ENCODE assay signal across 23 mouse cellular contexts in the genomic region with DNA sequence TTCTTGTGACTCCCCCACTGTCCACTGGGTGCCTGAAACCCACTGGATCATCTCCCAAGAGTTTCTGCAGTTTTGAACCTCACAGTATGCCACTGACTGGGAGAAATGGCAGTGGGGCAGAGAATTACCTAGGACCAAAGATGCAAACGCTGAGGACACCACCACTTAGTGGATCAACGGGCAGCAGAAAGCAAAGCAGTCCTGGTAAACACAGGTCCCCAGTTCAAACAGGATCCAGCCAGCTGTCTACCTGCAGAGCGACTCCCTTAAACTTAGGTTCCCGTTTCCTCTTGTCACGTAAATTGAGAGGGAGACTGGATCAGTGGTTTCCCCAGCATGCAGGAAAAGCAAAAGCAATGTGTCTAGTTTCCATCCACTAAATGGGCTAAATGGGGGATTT.
DNase-seq lines count a peak whose midpoint lies in the region; ATAC-seq and TF ChIP-seq lines count a peak whose summit lies in the region.
"Had no signal": no experiment of that assay in that cellular context is flagged by ENCODE, and none has a peak within 500 bp of the region (broad histone marks: within the 10 kb centered on the region; RNA-seq: fewer than 3 reads in every experiment).

No protein-coding gene starts in this region.

- H3K27ac ChIP-seq in layer of hippocampus, adult 2 months: no peak overlapping the region
- H3K27ac ChIP-seq in kidney, embryonic 16.5 days (ENCODE audit: low read length): no peak overlapping the region
- H3K27ac ChIP-seq in forebrain, embryonic 14.5 days (ENCODE audit: low read depth, low read length): no peak overlapping the region
- H3K27ac ChIP-seq: hindbrain, embryonic 13.5 days; midbrain, embryonic 10.5 days had no signal

- H3K9me3 ChIP-seq in megakaryocyte, embryonic 14.5 days: no peaks in the 10 kb centered on the region
- no peaks in the 10 kb centered on the region for H3K9me3 ChIP-seq in kidney, embryonic 16.5 days (ENCODE audit: low read length)
- H3K9me3 ChIP-seq in forebrain, embryonic 14.5 days (replicated peaks; ENCODE audit: control insufficient read depth, low read length): no peaks in the 10 kb centered on the region
- H3K9me3 ChIP-seq: G1E; heart, embryonic 12.5 days; hindbrain, embryonic 13.5 days; midbrain, embryonic 10.5 days; stomach, embryonic 15.5 days had no signal

- H3K9ac ChIP-seq in kidney, embryonic 16.5 days (replicated peaks; ENCODE audit: low read length): no peak overlapping the region
- no peak overlapping the region for H3K9ac ChIP-seq in forebrain, embryonic 14.5 days (ENCODE audit: low read length)
- H3K9ac ChIP-seq: heart, embryonic 12.5 days; hindbrain, embryonic 13.5 days; stomach, embryonic 15.5 days had no signal

- 27% methylated on average over 5 of the region's 5 CpGs for WGBS in kidney, embryonic 16.5 days
- WGBS in forebrain, embryonic 14.5 days: 31% methylated on average over 5 of the region's 5 CpGs

- 0 out of 2 replicates have a peak, but pooled peaks have one; percentile 5 for TF ChIP-seq CTCF in layer of hippocampus, adult 2 months (conservative IDR thresholded peaks at IDR 0.05)

- H3K4me3 ChIP-seq in layer of hippocampus, adult 2 months: no peak overlapping the region
- H3K4me3 ChIP-seq in megakaryocyte, embryonic 14.5 days (replicated peaks): peak overlapping the region; percentile 65
- H3K4me3 ChIP-seq in kidney, embryonic 16.5 days (ENCODE audit: low read length): no peak overlapping the region
- no peak overlapping the region for H3K4me3 ChIP-seq in forebrain, embryonic 14.5 days (ENCODE audit: low read depth, low read length)
- H3K4me3 ChIP-seq: heart, embryonic 12.5 days; hindbrain, embryonic 13.5 days; midbrain, embryonic 10.5 days had no signal

- no peak for DNase-seq in layer of hippocampus, adult 2 months (ENCODE audit: low spot score in 2 of 2)
- no peak for DNase-seq in layer of hippocampus, adult 9-11 months
- DNase-seq in right cerebral cortex, postnatal 4 days: no peak
- no peak for DNase-seq in forebrain, embryonic 14.5 days (ENCODE audit: low spot score)
- DNase-seq in left cerebral cortex, postnatal 10 days (ENCODE audit: extremely low spot score in 1 of 2, low spot score in 2 of 2): no peak
- DNase-seq: adrenal gland, postnatal 36 days; cerebellum, adult 11-12 months; cerebellum, postnatal 25 days; embryo, embryonic 11 days; heart, adult 11 months; heart, postnatal 14 days; liver, postnatal 0 days; right cerebral cortex, postnatal 14 days; thymus, postnatal 14 days had no signal

- 0 out of 2 replicates have a peak overlapping the region, but pooled peaks have one; percentile 12 for H3K4me2 ChIP-seq in kidney, embryonic 16.5 days (replicated peaks; ENCODE audit: low read depth, low read length)
- no peak overlapping the region for H3K4me2 ChIP-seq in forebrain, embryonic 14.5 days (ENCODE audit: low read length)
- H3K4me2 ChIP-seq: heart, embryonic 12.5 days; hindbrain, embryonic 13.5 days had no signal

- H3K4me1 ChIP-seq in megakaryocyte, embryonic 14.5 days: peaks cover 61% of the 10 kb centered on the region
- H3K4me1 ChIP-seq in kidney, embryonic 16.5 days (ENCODE audit: insufficient read depth, low read length): peaks cover 11% of the 10 kb centered on the region; the same call in 1 of the 2 replicates
- H3K4me1 ChIP-seq in forebrain, embryonic 14.5 days (ENCODE audit: control insufficient read depth, insufficient read depth, low read length): 0 out of 2 replicates have a peak, but pooled peaks cover 3% of the 10 kb centered on the region

- H3K27me3 ChIP-seq in megakaryocyte, embryonic 14.5 days (replicated peaks): no peaks in the 10 kb centered on the region
- 0 out of 2 replicates have a peak, but pooled peaks cover 2% of the 10 kb centered on the region for H3K27me3 ChIP-seq in kidney, embryonic 16.5 days (ENCODE audit: insufficient read depth, low read length)
- no peaks in the 10 kb centered on the region for H3K27me3 ChIP-seq in forebrain, embryonic 14.5 days (replicated peaks; ENCODE audit: control insufficient read depth, insufficient read depth, low read length)
- H3K27me3 ChIP-seq: heart, embryonic 12.5 days; hindbrain, embryonic 13.5 days; stomach, embryonic 15.5 days had no signal

- peaks cover 2% of the 10 kb centered on the region for H3K36me3 ChIP-seq in megakaryocyte, embryonic 14.5 days (replicated peaks; ENCODE audit: low read length)
- H3K36me3 ChIP-seq in kidney, embryonic 16.5 days (ENCODE audit: insufficient read depth, low read length): no peaks in the 10 kb centered on the region
- no peaks in the 10 kb centered on the region for H3K36me3 ChIP-seq in forebrain, embryonic 14.5 days (ENCODE audit: control insufficient read depth, insufficient read depth, low read length)
- H3K36me3 ChIP-seq: heart, embryonic 12.5 days; hindbrain, embryonic 13.5 days; midbrain, embryonic 10.5 days; stomach, embryonic 15.5 days had no signal

- no peak for ATAC-seq in megakaryocyte, adult 5-6 weeks (ENCODE audit: poor library complexity, severe bottlenecking)
- no peak for ATAC-seq in kidney, embryonic 16.5 days (ENCODE audit: low FRiP score, low TSS enrichment)
- ATAC-seq in forebrain, embryonic 14.5 days: no peak
- ATAC-seq: inflammation-experienced regulatory T-cells, adult 6 months; liver, postnatal 0 days had no signal

- intact Hi-C loops in left cerebral cortex, postnatal 10 days (cut with DNase I): no loop called here
